Comparison of ENCODE assay signal across 18 mouse cellular contexts in genomic region chr4:153885836-153886235, GRCm38 (mm10).
DNase-seq lines count a peak whose midpoint lies in the region; ATAC-seq and TF ChIP-seq lines count a peak whose summit lies in the region.
"Had no signal": no experiment of that assay in that cellular context is flagged by ENCODE, and none has a peak within 500 bp of the region (broad histone marks: within the 10 kb centered on the region; RNA-seq: fewer than 3 reads in every experiment).

No protein-coding gene starts in this region.

- H3K9me3 ChIP-seq in forebrain, embryonic 16.5 days (ENCODE audit: control insufficient read depth, low read length), result 0 out of 2 replicates have a peak, but pooled peaks cover 2% of the 10 kb centered on the region
- no peaks in the 10 kb centered on the region; the same call in 1 of the 2 replicates for H3K9me3 ChIP-seq in forebrain, embryonic 11.5 days (ENCODE audit: control insufficient read depth, low read length)
- H3K9me3 ChIP-seq: heart, embryonic 12.5 days; limb, embryonic 10.5 days; liver, embryonic 12.5 days had no signal

- H3K4me3 ChIP-seq in forebrain, embryonic 16.5 days (replicated peaks; ENCODE audit: low read length), result no peak overlapping the region
- no peak overlapping the region for H3K4me3 ChIP-seq in forebrain, embryonic 11.5 days (ENCODE audit: low read depth, low read length)
- H3K4me3 ChIP-seq in left cerebral cortex, adult 2 months, result no peak overlapping the region
- H3K4me3 ChIP-seq: heart, embryonic 12.5 days; limb, embryonic 10.5 days; liver, embryonic 12.5 days had no signal

- DNase-seq in forebrain, embryonic 11.5 days (ENCODE audit: low spot score), result no peak
- DNase-seq in left cerebral cortex, postnatal 10 days (ENCODE audit: extremely low spot score in 1 of 2, low spot score in 2 of 2), result peak; percentile 28 to 45
- DNase-seq in left cerebral cortex, adult 2 months (ENCODE audit: extremely low spot score in 1 of 2, low spot score in 2 of 2), result no peak
- peak; percentile 36 for DNase-seq in Muller cell, postnatal 12 days (ENCODE audit: inconsistent ontology term)
- peak; percentile 20 for DNase-seq in cerebellum, adult 8-10 months
- no peak for DNase-seq in urinary bladder, adult 2 months (ENCODE audit: low spot score)
- DNase-seq in lung, postnatal 25 days (ENCODE audit: low spot score), result no peak
- DNase-seq: adrenal gland, postnatal 14 days; heart, postnatal 36 days; kidney, adult 11 months; kidney, postnatal 14 days; retina, postnatal 1 day had no signal

- intact Hi-C loops in left cerebral cortex, postnatal 10 days (cut with DNase I), result no loop called here
- intact Hi-C loops in left cerebral cortex, adult 2 months (cut with DNase I), result no loop called here

- no peak overlapping the region for H3K27ac ChIP-seq in forebrain, embryonic 16.5 days (ENCODE audit: low read length)
- H3K27ac ChIP-seq in forebrain, embryonic 11.5 days (ENCODE audit: low read depth, low read length), result no peak overlapping the region
- H3K27ac ChIP-seq in left cerebral cortex, adult 2 months, result no peak overlapping the region
- H3K27ac ChIP-seq: limb, embryonic 10.5 days; liver, embryonic 12.5 days had no signal

- no peak for TF ChIP-seq CTCF in left cerebral cortex, adult 2 months (IDR thresholded peaks at IDR 0.05)

- no peak overlapping the region for H3K4me2 ChIP-seq in forebrain, embryonic 16.5 days (ENCODE audit: low read length)
- no peak overlapping the region for H3K4me2 ChIP-seq in forebrain, embryonic 11.5 days (ENCODE audit: low read depth, low read length, severe bottlenecking)
- H3K4me2 ChIP-seq: heart, embryonic 12.5 days; liver, embryonic 12.5 days had no signal

- H3K36me3 ChIP-seq in forebrain, embryonic 16.5 days (ENCODE audit: control insufficient read depth, insufficient read depth), result no peaks in the 10 kb centered on the region
- H3K36me3 ChIP-seq in forebrain, embryonic 11.5 days (ENCODE audit: control insufficient read depth, insufficient read depth, low read length), result no peaks in the 10 kb centered on the region
- H3K36me3 ChIP-seq: heart, embryonic 12.5 days; limb, embryonic 10.5 days; liver, embryonic 12.5 days had no signal

- peak; percentile 66 for ATAC-seq in forebrain, embryonic 16.5 days
- no peak for ATAC-seq in forebrain, embryonic 11.5 days (replicated peaks; ENCODE audit: low FRiP score)
- ATAC-seq: liver, embryonic 12.5 days; lung, postnatal 0 days had no signal

- WGBS in forebrain, embryonic 16.5 days, result 34% methylated on average over 6 of the region's 6 CpGs
- WGBS in forebrain, embryonic 11.5 days, result 83% methylated on average over 6 of the region's 6 CpGs

- no peak overlapping the region for H3K9ac ChIP-seq in forebrain, embryonic 16.5 days (replicated peaks; ENCODE audit: low read depth, low read length)
- no peak overlapping the region for H3K9ac ChIP-seq in forebrain, embryonic 11.5 days (ENCODE audit: low read length)
- H3K9ac ChIP-seq: heart, embryonic 12.5 days; liver, embryonic 12.5 days had no signal

- H3K4me1 ChIP-seq in forebrain, embryonic 16.5 days (replicated peaks; ENCODE audit: control insufficient read depth, insufficient read depth, low read length), result no peaks in the 10 kb centered on the region; the same call in 1 of the 2 replicates
- H3K4me1 ChIP-seq in forebrain, embryonic 11.5 days (replicated peaks; ENCODE audit: control insufficient read depth, insufficient read depth, low read length), result no peaks in the 10 kb centered on the region
- H3K4me1 ChIP-seq: heart, embryonic 12.5 days; limb, embryonic 10.5 days; liver, embryonic 12.5 days had no signal

- H3K27me3 ChIP-seq in forebrain, embryonic 16.5 days (replicated peaks; ENCODE audit: control insufficient read depth, insufficient read depth, low read length), result no peaks in the 10 kb centered on the region
- no peaks in the 10 kb centered on the region for H3K27me3 ChIP-seq in forebrain, embryonic 11.5 days (ENCODE audit: control insufficient read depth, insufficient read depth, low read length)
- H3K27me3 ChIP-seq: CH12.LX; liver, embryonic 12.5 days had no signal

Comparison
In these comparisons a context has a peak if more than half of its experiments do, and no peak if none do; other contexts are left out.
1. DNase-seq: peak in left cerebral cortex, postnatal 10 days (2 of 2), Muller cell, postnatal 12 days (single experiment) and cerebellum, adult 8-10 months (single experiment); none in forebrain, embryonic 11.5 days (single experiment), left cerebral cortex, adult 2 months (0 of 2), urinary bladder, adult 2 months (single experiment) and lung, postnatal 25 days (single experiment).